9 mouse cellular contexts compared by ENCODE assay signal in genomic region chr5:119686199-119686964, GRCm38 (mm10). TPM values are rescaled to one million over a fixed set of nuclear protein-coding genes. Genes with fewer than 3 reads are reported as not detected.
DNase-seq lines count a peak whose midpoint lies in the region; ATAC-seq and TF ChIP-seq lines count a peak whose summit lies in the region.
"Had no signal": no experiment of that assay in that cellular context is flagged by ENCODE, and none has a peak within 500 bp of the region (broad histone marks: within the 10 kb centered on the region; RNA-seq: fewer than 3 reads in every experiment).

No protein-coding gene starts in this region.

- no peak for TF ChIP-seq POLR2A in heart, adult 2 months (IDR thresholded peaks at IDR 0.05; ENCODE audit: insufficient read depth, low read depth, low read length)

- H3K27me3 ChIP-seq in heart, adult 2 months (ENCODE audit: control insufficient read depth, insufficient read depth, low read length), result no peaks in the 10 kb centered on the region; the same call in 1 of the 2 replicates
- peaks cover 64% of the 10 kb centered on the region for H3K27me3 ChIP-seq in liver, embryonic 14.5 days (ENCODE audit: control insufficient read depth, insufficient read depth, low read length)
- H3K27me3 ChIP-seq in stomach, postnatal 0 days (ENCODE audit: control insufficient read depth, insufficient read depth, low read length), result peaks cover 15% of the 10 kb centered on the region; the same call in 1 of the 2 replicates

- no peaks in the 10 kb centered on the region for H3K9me3 ChIP-seq in liver, embryonic 14.5 days (ENCODE audit: control insufficient read depth, low read length)
- no peaks in the 10 kb centered on the region for H3K9me3 ChIP-seq in stomach, postnatal 0 days (ENCODE audit: control insufficient read depth, low read length)

- no peaks in the 10 kb centered on the region for H3K4me1 ChIP-seq in heart, adult 2 months (ENCODE audit: control insufficient read depth, insufficient read depth, low read length)
- no peaks in the 10 kb centered on the region for H3K4me1 ChIP-seq in liver, embryonic 14.5 days (replicated peaks; ENCODE audit: control insufficient read depth in 2 of 2, insufficient read depth in 2 of 2, low read length in 1 of 2)
- H3K4me1 ChIP-seq in stomach, postnatal 0 days (replicated peaks; ENCODE audit: control insufficient read depth, insufficient read depth), result no peaks in the 10 kb centered on the region

- H3K4me2 ChIP-seq in liver, embryonic 14.5 days (ENCODE audit: low read depth), result peak overlapping the region; percentile 42
- H3K4me2 ChIP-seq in stomach, postnatal 0 days (replicated peaks; ENCODE audit: low read depth), result peak overlapping the region; percentile 42

- no peak for ATAC-seq in liver, embryonic 14.5 days (ENCODE audit: insufficient read depth)
- peak; percentile 72; the same call in 1 of the 2 replicates for ATAC-seq in stomach, postnatal 0 days (ENCODE audit: low FRiP score, low TSS enrichment)
- no peak for ATAC-seq in megakaryocyte-erythroid progenitor cell, adult 5-6 weeks (replicated peaks; ENCODE audit: low FRiP score, low TSS enrichment, poor library complexity, severe bottlenecking)

- no peak for TF ChIP-seq EP300 in heart, adult 2 months (IDR thresholded peaks at IDR 0.05; ENCODE audit: insufficient read depth, low read depth, low read length)
- TF ChIP-seq EP300 in liver, embryonic 14.5 days (IDR thresholded peaks at IDR 0.05; ENCODE audit: low read depth), result no peak
- TF ChIP-seq EP300 in stomach, postnatal 0 days (optimal IDR thresholded peaks at IDR 0.05), result no peak

- intact Hi-C loops in heart, adult 2 months (cut with DNase I), result loop anchor here (1.0 to 10.0 kb wide), 4 partner anchors 282 to 809 kb away; no protein-coding TSS in a partner anchor
- intact Hi-C loops in heart, postnatal 14 days (cut with DNase I), result loop anchor here (1.0 kb wide), 1 partner anchor 808 kb away; no protein-coding TSS in a partner anchor

- peak overlapping the region; percentile 48; the same call in 1 of the 2 replicates for H3K9ac ChIP-seq in heart, adult 2 months (ENCODE audit: low read depth, low read length)
- H3K9ac ChIP-seq in liver, embryonic 14.5 days (replicated peaks), result no peak overlapping the region
- no peak overlapping the region for H3K9ac ChIP-seq in stomach, postnatal 0 days (ENCODE audit: low read length)

- no peaks in the 10 kb centered on the region for H3K36me3 ChIP-seq in heart, adult 2 months (ENCODE audit: control insufficient read depth, insufficient read depth, low read length)
- H3K36me3 ChIP-seq in liver, embryonic 14.5 days (replicated peaks; ENCODE audit: control insufficient read depth, insufficient read depth, low read depth), result no peaks in the 10 kb centered on the region
- H3K36me3 ChIP-seq in stomach, postnatal 0 days (ENCODE audit: control insufficient read depth, insufficient read depth, low read length), result 0 out of 2 replicates have a peak, but pooled peaks cover 4% of the 10 kb centered on the region
- H3K36me3 ChIP-seq: G1E had no signal

- peak overlapping the region; percentile 42 for H3K4me3 ChIP-seq in heart, adult 2 months
- no peak overlapping the region; a peak in 1 of 4 replicates for H3K4me3 ChIP-seq in liver, embryonic 14.5 days (ENCODE audit: insufficient read depth in 1 of 2, low read depth in 2 of 2, low read length in 2 of 2)
- peak overlapping the region; percentile 27 for H3K4me3 ChIP-seq in stomach, postnatal 0 days (ENCODE audit: low read depth, low read length)

- peak; percentile 73 for TF ChIP-seq CTCF in heart, adult 2 months (IDR thresholded peaks at IDR 0.05)
- TF ChIP-seq CTCF in liver, embryonic 14.5 days (IDR thresholded peaks at IDR 0.05; ENCODE audit: low read depth), result 0 out of 2 replicates have a peak, but pooled peaks have one; percentile 19
- peak; percentile 63 for TF ChIP-seq CTCF in stomach, postnatal 0 days (IDR thresholded peaks at IDR 0.05; ENCODE audit: low read depth)

- H3K27ac ChIP-seq in heart, adult 2 months, result no peak overlapping the region; the same call in 1 of the 2 replicates
- no peak overlapping the region for H3K27ac ChIP-seq in liver, embryonic 14.5 days
- H3K27ac ChIP-seq in stomach, postnatal 0 days (replicated peaks), result no peak overlapping the region

- no peaks in the 10 kb centered on the region for H3K79me2 ChIP-seq in heart, adult 2 months (replicated peaks; ENCODE audit: control insufficient read depth, insufficient read depth, low read length)

- DNase-seq in heart, adult 2 months, result no peak
- no peak for DNase-seq in heart, adult 8-10 months (ENCODE audit: low spot score)
- DNase-seq in adrenal gland, postnatal 36 days, result peak; percentile 67 to 68
- DNase-seq in heart, postnatal 14 days, result peak; percentile 25 to 49
- DNase-seq in liver, embryonic 14.5 days (ENCODE audit: low read depth in 3 of 3, low spot score in 3 of 3), result no peak
- DNase-seq in stomach, postnatal 0 days (ENCODE audit: low spot score), result peak; percentile 56
- DNase-seq in cerebellum, adult 11-12 months, result no peak

- WGBS in heart, adult 2 months, result 4% methylated on average over 30 of the region's 30 CpGs
- WGBS in liver, embryonic 14.5 days (ENCODE audit: insufficient replicate concordance), result 2% methylated on average over 30 of the region's 30 CpGs
- 2% methylated on average over 28 of the region's 30 CpGs for WGBS in stomach, postnatal 0 days

RNA-seq across cellular contexts. Expression of gene Tbx3, which starts 15.9 kb away (rescaled TPM):
- total RNA-seq in heart, adult 2 months (2021), result 10 to 100 TPM; 10.2 to 10.4 TPM
- 4.4 and 4.9 TPM in 2 replicates for polyA plus RNA-seq in heart, adult 2 months (2012; rRNA removed)
- total RNA-seq in heart, adult 8-10 months (2022), result 10 to 100 TPM in 3 of 4 experiments, 1 to 10 TPM in 1; 8.9 to 12.7 (median 10.2) TPM
- 100 to 1,000 TPM; 268 to 342 TPM for total RNA-seq in adrenal gland, postnatal 36 days (2021)
- total RNA-seq in heart, postnatal 14 days (2021), result 10 to 100 TPM; 15.1 to 17.8 TPM
- polyA plus RNA-seq in liver, embryonic 14.5 days (2012; rRNA removed), result 1.4 and 1.7 TPM in 2 replicates
- 2.0 and 2.4 TPM in 2 replicates for polyA plus RNA-seq in liver, embryonic 14.5 days (2014; fragmentation: Nextera tagmentation; extraction: Ambion mirVana)
- polyA plus RNA-seq in stomach, postnatal 0 days (2015; fragmentation: Nextera tagmentation; extraction: Ambion mirVana), result 6.8 and 7.5 TPM in 2 replicates
- total RNA-seq in megakaryocyte-erythroid progenitor cell, adult 5-6 weeks (2014; fragmentation: Nextera tagmentation), result not detected in 2 replicates
- not detected in 2 replicates for total RNA-seq in megakaryocyte-erythroid progenitor cell, adult 5-6 weeks (2017)
- polyA plus RNA-seq: G1E had no signal

Comparison
In these comparisons a context has a peak if more than half of its experiments do, and no peak if none do; other contexts are left out.
1. DNase-seq: peak in adrenal gland, postnatal 36 days (2 of 2), heart, postnatal 14 days (2 of 2) and stomach, postnatal 0 days (single experiment); none in heart, adult 2 months (0 of 2), heart, adult 8-10 months (single experiment), liver, embryonic 14.5 days (0 of 3) and cerebellum, adult 11-12 months (single experiment).
2. H3K4me3 ChIP-seq: peak in heart, adult 2 months (single experiment) and stomach, postnatal 0 days (single experiment); none in liver, embryonic 14.5 days (0 of 2).
3. CTCF ChIP-seq: peak in every context shown above with its lines; median percentile 73 in heart, adult 2 months; 63 in stomach, postnatal 0 days; 19 in liver, embryonic 14.5 days.
4. RNA of gene Tbx3, which starts 15.9 kb away (total RNA-seq): 268 to 342 TPM in adrenal gland, postnatal 36 days; 15.1 to 17.8 TPM in heart, postnatal 14 days, 10.2 to 10.4 TPM in heart, adult 2 months, 8.9 to 12.7 TPM in heart, adult 8-10 months and not detected in megakaryocyte-erythroid progenitor cell, adult 5-6 weeks; every median in the first group is over 10 times any median in the second.